ENCODE assay signal across 16 mouse cellular contexts in the genomic region with DNA sequence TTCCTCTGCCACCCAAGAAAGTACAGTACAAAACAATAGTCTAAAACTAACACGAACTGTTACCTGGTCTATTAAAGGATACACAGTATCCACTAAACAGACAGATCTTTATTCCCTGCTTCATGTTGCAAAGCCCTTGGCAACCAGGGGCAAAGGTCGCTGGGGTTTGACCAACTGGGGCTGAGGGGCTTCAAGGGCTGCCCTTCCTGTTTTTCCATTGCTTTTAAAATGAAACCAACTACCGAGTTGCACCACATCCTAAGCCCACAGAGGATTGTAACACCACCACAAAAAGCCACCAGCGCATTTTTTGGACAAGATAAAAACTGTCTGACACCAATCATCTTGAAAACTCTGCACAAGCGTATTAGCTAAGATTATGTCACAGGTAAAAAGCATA.
"Had no signal": no experiment of that assay in that cellular context is flagged by ENCODE, and none has a peak within 500 bp of the region (broad histone marks: within the 10 kb centered on the region; RNA-seq: fewer than 3 reads in every experiment).

No protein-coding gene starts in this region.

- H3K27ac ChIP-seq: kidney, postnatal 0 days; limb, embryonic 15.5 days; liver, embryonic 13.5 days; midbrain, embryonic 13.5 days; neural tube, embryonic 15.5 days had no signal

- H3K27me3 ChIP-seq: limb, embryonic 15.5 days; liver, embryonic 13.5 days; midbrain, embryonic 13.5 days; neural tube, embryonic 15.5 days had no signal

- H3K4me3 ChIP-seq: limb, embryonic 15.5 days; liver, embryonic 13.5 days; midbrain, embryonic 13.5 days; myocyte; neural tube, embryonic 15.5 days had no signal

- ATAC-seq: midbrain, embryonic 13.5 days had no signal

- DNase-seq: kidney, adult 11 months; kidney, adult 9 months; kidney, postnatal 4 days; layer of hippocampus, adult 9-11 months; layer of hippocampus, postnatal 36 days; liver, embryonic 13.5 days; lung, adult 18-20 months; right cerebral cortex, postnatal 4 days; spleen, adult 18-20 months; thymus, adult 18-20 months; thymus, postnatal 14 days had no signal

- H3K36me3 ChIP-seq: liver, embryonic 13.5 days; neural tube, embryonic 15.5 days had no signal

- H3K9me3 ChIP-seq: limb, embryonic 15.5 days; liver, embryonic 13.5 days; midbrain, embryonic 13.5 days; neural tube, embryonic 15.5 days had no signal

- H3K4me1 ChIP-seq: liver, embryonic 13.5 days had no signal
